Mouse (Mus musculus) hindbrain, embryonic 13.5 days (tissue): ENCODE data around the gene Gstz1. TPM values are rescaled to one million over a fixed set of nuclear protein-coding genes. Genes with fewer than 3 reads are reported as not detected.

Experiments
- ATAC-seq: fragments of 200-750 bp; cut with Nextera tagmentation; 2 replicates; pipeline ENCODE4 v1.8.0; 2017; ENCODE audit warnings: moderate TSS enrichment; ENCODE audit not compliant: low FRiP score
- H3K27ac ChIP-seq: fragments of 300-500 bp; sonication (generic); 2 replicates; pipeline ENCODE4 v1.5.1; 2015; ENCODE audit warnings: inconsistent platforms, mild to moderate bottlenecking, moderate library complexity
- H3K27me3 ChIP-seq: fragments of 300-500 bp; sonication (generic); 2 replicates; pipeline ENCODE4 v1.6.1; 2015; ENCODE audit warnings: mild to moderate bottlenecking, inconsistent platforms
- H3K36me3 ChIP-seq: fragments of 300-500 bp; sonication (generic); 2 replicates; pipeline ENCODE4 v1.6.1; 2015; ENCODE audit warnings: mild to moderate bottlenecking, inconsistent platforms
- H3K4me1 ChIP-seq: fragments of 300-500 bp; sonication (generic); replicated peaks from 2 replicates; pipeline ENCODE4 v1.6.1; 2015; ENCODE audit warnings: inconsistent platforms
- H3K4me2 ChIP-seq: fragments of 300-500 bp; sonication (generic); 2 replicates; pipeline ENCODE4 v1.6.1; 2015; ENCODE audit warnings: inconsistent platforms, mild to moderate bottlenecking, moderate library complexity
- H3K4me3 ChIP-seq: fragments of 300-500 bp; sonication (generic); 2 replicates; pipeline ENCODE4 v1.5.1; 2015; ENCODE audit warnings: mild to moderate bottlenecking, inconsistent platforms
- H3K9ac ChIP-seq: fragments of 300-500 bp; sonication (generic); 2 replicates; pipeline ENCODE4 v1.6.1; 2015; ENCODE audit warnings: mild to moderate bottlenecking, inconsistent platforms
- H3K9me3 ChIP-seq: fragments of 300-500 bp; sonication (generic); 2 replicates; pipeline ENCODE4 v1.6.1; 2016; ENCODE audit warnings: inconsistent platforms
- WGBS: fragments of 180-500 bp; shearing (Covaris S2); methylation state at CpG from one replicate; pipeline ENCODE4 v1.1.7; 2015; 5-methylcytosine and 5-hydroxymethylcytosine counted together
- polyA plus RNA-seq: library from polyadenylated mRNA; unstranded; fragments of >200 nt; fragmentation: Nextera tagmentation; extraction: Ambion mirVana; gene quantifications from 2 replicates; pipeline ENCODE4 v1.2.1, GENCODE M21; 2015

The Gstz1 gene
- 29.6 and 32.6 TPM in 2 replicates for polyA plus RNA-seq

- Histone ChIP-seq H3K27ac (peak within 1 kb of the TSS; percentile 97), H3K9ac (peak within 1 kb of the TSS; percentile 81), H3K4me3 (peak within 1 kb of the TSS; percentile 92), H3K36me3 (peaks cover 8% of the 10 kb centered on the region), H3K27me3 (no peaks in the 10 kb centered on the region), H3K4me2 (peak within 1 kb of the TSS; percentile 74), H3K9me3 (no peaks in the 10 kb centered on the region), H3K4me1 (peaks cover 22% of the 10 kb centered on the region)
- peak; percentile 93 for ATAC-seq
- WGBS: under 1% methylated on average over 27 of the region's 27 CpGs
These were observed at the start of gene Gstz1 for GRCm38 (mm10) chr12:87146966-87147365. Gene Gstz1, plus strand, starts transcription at chr12:87147165.

- Histone ChIP-seq H3K4me1 (peaks cover 10% of the 10 kb centered on the region), H3K4me2 (no peak overlapping the region), H3K9ac (no peak overlapping the region), H3K27me3 (peaks cover 42% of the 10 kb centered on the region), H3K27ac (no peak overlapping the region), H3K36me3 (no peaks in the 10 kb centered on the region), H3K4me3 (no peak overlapping the region), H3K9me3 (no peaks in the 10 kb centered on the region)
- ATAC-seq: no peak
- WGBS: 84% methylated on average over 4 of the region's 4 CpGs
These were observed 46.6 kb upstream of the Gstz1 start for GRCm38 (mm10) chr12:87100331-87100730.

GRCm38 (mm10) chr12:87102165-87102631, 44.8 kb upstream of the Gstz1 start, which contains the start of gene Ngb:
Gene Ngb, minus strand, starts transcription at chr12:87102539.
- peak; percentile 39; the same call in 1 of the 2 replicates for ATAC-seq
- Histone ChIP-seq H3K9ac (peak within 1 kb of the TSS; percentile 63), H3K4me3 (peak within 1 kb of the TSS; percentile 40), H3K27me3 (peaks cover 42% of the 10 kb centered on the region), H3K27ac (no peak within 1 kb of the TSS), H3K9me3 (no peaks in the 10 kb centered on the region), H3K36me3 (no peaks in the 10 kb centered on the region), H3K4me1 (peaks cover 11% of the 10 kb centered on the region), H3K4me2 (peak within 1 kb of the TSS; percentile 68)
- WGBS: 3% methylated on average over 32 of the region's 32 CpGs

GRCm38 (mm10) chr12:87103471-87103870, 43.5 kb upstream of the Gstz1 start:
- Histone ChIP-seq H3K9me3 (no peaks in the 10 kb centered on the region), H3K27me3 (peaks cover 42% of the 10 kb centered on the region), H3K36me3 (peaks cover 5% of the 10 kb centered on the region), H3K4me1 (peaks cover 16% of the 10 kb centered on the region), H3K9ac (no peak overlapping the region), H3K4me2 (no peak overlapping the region), H3K27ac (no peak overlapping the region), H3K4me3 (no peak overlapping the region)
- WGBS: 93% methylated on average over 4 of the region's 4 CpGs
- ATAC-seq: no peak

GRCm38 (mm10) chr12:87104796-87105195, 42.2 kb upstream of the Gstz1 start:
- WGBS: 91% methylated on average over 4 of the region's 4 CpGs
- Histone ChIP-seq H3K27ac (no peak overlapping the region), H3K4me2 (no peak overlapping the region), H3K4me3 (no peak overlapping the region), H3K9me3 (no peaks in the 10 kb centered on the region), H3K27me3 (peaks cover 40% of the 10 kb centered on the region), H3K9ac (no peak overlapping the region), H3K4me1 (peaks cover 16% of the 10 kb centered on the region), H3K36me3 (peaks cover 14% of the 10 kb centered on the region)
- no peak for ATAC-seq

GRCm38 (mm10) chr12:87107357-87107977, 39.5 kb upstream of the Gstz1 start:
- Histone ChIP-seq H3K9ac (no peak overlapping the region), H3K9me3 (no peaks in the 10 kb centered on the region), H3K36me3 (peaks cover 34% of the 10 kb centered on the region), H3K4me3 (no peak overlapping the region), H3K4me2 (no peak overlapping the region), H3K4me1 (peaks cover 7% of the 10 kb centered on the region), H3K27ac (no peak overlapping the region), H3K27me3 (peaks cover 14% of the 10 kb centered on the region)
- WGBS: 42% methylated on average over 3 of the region's 3 CpGs
- ATAC-seq: peak; percentile 46; the same call in 1 of the 2 replicates

GRCm38 (mm10) chr12:87121918-87122589, 24.9 kb upstream of the Gstz1 start:
- peaks cover 60% of the 10 kb centered on the region for H3K36me3 ChIP-seq
- ATAC-seq: no peak
- no peak overlapping the region for H3K27ac ChIP-seq
- H3K27me3 ChIP-seq: no peaks in the 10 kb centered on the region
- H3K4me3 ChIP-seq: no peak overlapping the region
- H3K4me2 ChIP-seq: no peak overlapping the region
- H3K4me1 ChIP-seq: no peaks in the 10 kb centered on the region
- whole genome bisulfite sequencing: 93% methylated on average over 4 of the region's 4 CpGs
- H3K9me3 ChIP-seq: no peaks in the 10 kb centered on the region
- H3K9ac ChIP-seq: no peak overlapping the region

- ATAC-seq: no peak
- H3K27me3 ChIP-seq: no peaks in the 10 kb centered on the region
- 89% methylated on average over 4 of the region's 4 CpGs for WGBS
- H3K4me2 ChIP-seq: no peak overlapping the region
- H3K36me3 ChIP-seq: peaks cover 67% of the 10 kb centered on the region
- H3K4me3 ChIP-seq: no peak overlapping the region
- no peak overlapping the region for H3K9ac ChIP-seq
- H3K27ac ChIP-seq: no peak overlapping the region
- no peaks in the 10 kb centered on the region for H3K9me3 ChIP-seq
- H3K4me1 ChIP-seq: peaks cover 3% of the 10 kb centered on the region; the same call in 1 of the 2 replicates
These were observed 19.7 kb upstream of the Gstz1 start for GRCm38 (mm10) chr12:87127256-87127655.

GRCm38 (mm10) chr12:87130224-87130623, 16.7 kb upstream of the Gstz1 start:
- Histone ChIP-seq H3K4me1 (peaks cover 3% of the 10 kb centered on the region; the same call in 1 of the 2 replicates), H3K4me2 (no peak overlapping the region), H3K27ac (no peak overlapping the region), H3K4me3 (no peak overlapping the region), H3K36me3 (peaks cover 60% of the 10 kb centered on the region), H3K27me3 (no peaks in the 10 kb centered on the region), H3K9me3 (no peaks in the 10 kb centered on the region), H3K9ac (no peak overlapping the region)
- 93% methylated on average over 4 of the region's 4 CpGs for WGBS
- ATAC-seq: no peak

- Histone ChIP-seq H3K4me1 (peaks cover 3% of the 10 kb centered on the region; the same call in 1 of the 2 replicates), H3K27me3 (no peaks in the 10 kb centered on the region), H3K4me2 (no peak overlapping the region), H3K9me3 (no peaks in the 10 kb centered on the region), H3K36me3 (peaks cover 62% of the 10 kb centered on the region), H3K4me3 (no peak overlapping the region), H3K27ac (0 out of 2 replicates have a peak overlapping the region, but pooled peaks have one; percentile 30), H3K9ac (no peak overlapping the region)
- ATAC-seq: no peak
- WGBS: 57% methylated on average over 2 of the region's 2 CpGs
These were observed 15.8 kb upstream of the Gstz1 start for GRCm38 (mm10) chr12:87131181-87131580.

GRCm38 (mm10) chr12:87131619-87132018, 15.3 kb upstream of the Gstz1 start:
- Histone ChIP-seq H3K4me3 (no peak overlapping the region), H3K36me3 (peaks cover 63% of the 10 kb centered on the region), H3K4me2 (no peak overlapping the region), H3K27me3 (no peaks in the 10 kb centered on the region), H3K27ac (0 out of 2 replicates have a peak overlapping the region, but pooled peaks have one; percentile 30), H3K9me3 (no peaks in the 10 kb centered on the region), H3K9ac (no peak overlapping the region), H3K4me1 (peaks cover 3% of the 10 kb centered on the region; the same call in 1 of the 2 replicates)
- 62% methylated on average over 3 of the region's 3 CpGs for WGBS
- ATAC-seq: no peak

- H3K9ac ChIP-seq: no peak overlapping the region
- no peak overlapping the region for H3K27ac ChIP-seq
- no peaks in the 10 kb centered on the region for H3K9me3 ChIP-seq
- H3K27me3 ChIP-seq: no peaks in the 10 kb centered on the region
- H3K4me1 ChIP-seq: peaks cover 3% of the 10 kb centered on the region; the same call in 1 of the 2 replicates
- WGBS: 94% methylated on average over 6 of the region's 6 CpGs
- ATAC-seq: no peak
- peaks cover 60% of the 10 kb centered on the region for H3K36me3 ChIP-seq
- H3K4me2 ChIP-seq: no peak overlapping the region
- no peak overlapping the region for H3K4me3 ChIP-seq
These were observed 14.8 kb upstream of the Gstz1 start for GRCm38 (mm10) chr12:87132210-87132609.
